Mouse (Mus musculus): ENCODE measurements around the gene Chst15. TPM values are rescaled to one million over a fixed set of nuclear protein-coding genes. Genes with fewer than 3 reads are reported as not detected.

Chst15 gene
- polyA plus RNA-seq, 1 experiment from 2014 or later, result 25.5 TPM

GRCm38 (mm10) chr7:132356881-132357840 is 40.1 kb upstream of the Chst15 start:
- WGBS, result 38% methylated on average over 10 of the region's 10 CpGs
- H3K27me3 ChIP-seq (ENCODE audit: control insufficient read depth, insufficient read depth, low read length), result no peaks in the 10 kb centered on the region
- H3K4me1 ChIP-seq (replicated peaks; ENCODE audit: control insufficient read depth, insufficient read depth, low read length), result 0 out of 2 replicates have a peak, but pooled peaks cover 2% of the 10 kb centered on the region
- no peaks in the 10 kb centered on the region for H3K36me3 ChIP-seq (ENCODE audit: control insufficient read depth, insufficient read depth, low read length)
- no peak overlapping the region for H3K4me2 ChIP-seq (replicated peaks; ENCODE audit: low read depth, low read length)
- ATAC-seq (ENCODE audit: low FRiP score) (no peak), DNase-seq (ENCODE audit: low spot score) (no peak)
- H3K9ac ChIP-seq (ENCODE audit: low read depth, low read length), result no peak overlapping the region
- no peak overlapping the region for H3K27ac ChIP-seq (ENCODE audit: low read depth, low read length)
- H3K9me3 ChIP-seq (ENCODE audit: control insufficient read depth, low read length), result no peaks in the 10 kb centered on the region
- no peak overlapping the region for H3K4me3 ChIP-seq (ENCODE audit: low read depth, low read length)

DNA sequence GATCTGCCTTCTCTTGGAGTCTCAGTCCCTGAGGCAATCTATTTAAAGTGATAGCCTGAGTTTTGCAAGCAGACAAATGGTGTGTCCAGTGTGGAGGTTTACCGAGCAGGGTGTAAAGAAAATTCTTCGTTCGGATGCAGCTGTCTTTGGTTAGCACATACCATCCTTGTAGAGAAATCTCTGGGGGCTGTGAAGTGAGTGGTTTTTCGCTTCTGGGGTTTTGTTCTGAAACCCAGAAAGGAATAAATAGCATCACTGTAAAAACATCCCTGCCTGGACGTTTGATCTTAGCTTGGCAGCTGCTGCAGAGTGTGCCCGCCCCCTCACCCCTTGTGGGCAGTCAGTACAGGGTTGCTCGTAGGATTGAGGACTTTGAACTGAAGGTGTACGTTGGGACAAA is 39.2 kb upstream of the Chst15 start:
- Histone ChIP-seq H3K4me1 (replicated peaks; ENCODE audit: control insufficient read depth, insufficient read depth, low read length) (0 out of 2 replicates have a peak, but pooled peaks cover 2% of the 10 kb centered on the region), H3K9ac (ENCODE audit: low read depth, low read length) (no peak overlapping the region), H3K4me3 (ENCODE audit: low read depth, low read length) (no peak overlapping the region), H3K27ac (ENCODE audit: low read depth, low read length) (no peak overlapping the region), H3K4me2 (replicated peaks; ENCODE audit: low read depth, low read length) (no peak overlapping the region), H3K9me3 (ENCODE audit: control insufficient read depth, low read length) (no peaks in the 10 kb centered on the region), H3K36me3 (ENCODE audit: control insufficient read depth, insufficient read depth, low read length) (no peaks in the 10 kb centered on the region), H3K27me3 (ENCODE audit: control insufficient read depth, insufficient read depth, low read length) (no peaks in the 10 kb centered on the region)
- ATAC-seq (ENCODE audit: low FRiP score), result no peak
- no peak for DNase-seq (ENCODE audit: low spot score)
- WGBS, result 15% methylated on average over 8 of the region's 8 CpGs

- Histone ChIP-seq H3K27ac (ENCODE audit: low read depth, low read length) (no peak overlapping the region), H3K4me2 (replicated peaks; ENCODE audit: low read depth, low read length) (no peak overlapping the region), H3K27me3 (ENCODE audit: control insufficient read depth, insufficient read depth, low read length) (no peaks in the 10 kb centered on the region), H3K4me1 (replicated peaks; ENCODE audit: control insufficient read depth, insufficient read depth, low read length) (0 out of 2 replicates have a peak, but pooled peaks cover 2% of the 10 kb centered on the region), H3K36me3 (ENCODE audit: control insufficient read depth, insufficient read depth, low read length) (no peaks in the 10 kb centered on the region), H3K9ac (ENCODE audit: low read depth, low read length) (no peak overlapping the region), H3K9me3 (ENCODE audit: control insufficient read depth, low read length) (no peaks in the 10 kb centered on the region), H3K4me3 (ENCODE audit: low read depth, low read length) (no peak overlapping the region)
- 73% methylated on average over 6 of the region's 6 CpGs for WGBS
- DNase-seq (ENCODE audit: low spot score), result no peak
- ATAC-seq (ENCODE audit: low FRiP score), result no peak
These were observed 38.7 kb upstream of the Chst15 start for GRCm38 (mm10) chr7:132355767-132356166.

DNA sequence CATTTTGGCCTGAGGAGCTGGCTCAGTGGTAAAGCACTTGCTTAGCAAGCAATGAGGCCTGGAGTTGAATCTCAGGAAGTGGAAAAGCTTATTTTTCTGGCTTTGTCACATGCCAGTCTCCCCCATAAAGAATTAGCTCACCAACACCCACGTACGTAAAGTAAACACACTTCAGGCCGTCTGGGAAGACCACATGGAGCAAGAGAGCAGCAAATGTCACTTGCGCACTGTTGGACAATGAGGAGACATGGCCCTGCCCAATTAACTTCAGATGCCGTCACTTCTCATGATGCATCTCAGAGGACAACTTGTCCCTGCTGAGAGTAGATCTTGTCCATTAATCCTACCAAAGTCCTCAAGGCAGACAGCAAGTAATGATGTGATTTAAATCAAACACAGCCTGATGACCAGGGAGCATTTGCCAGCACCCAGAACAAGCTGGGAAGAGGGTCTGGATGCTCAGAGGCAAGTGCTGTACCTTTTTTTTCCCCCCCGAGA is 32.1 kb upstream of the Chst15 start:
- WGBS, result 74% methylated on average over 6 of the region's 6 CpGs
- no peak for ATAC-seq (ENCODE audit: low FRiP score)
- no peak overlapping the region for H3K4me3 ChIP-seq (ENCODE audit: low read depth, low read length)
- no peak overlapping the region for H3K4me2 ChIP-seq (replicated peaks; ENCODE audit: low read depth, low read length)
- peaks cover 5% of the 10 kb centered on the region; the same call in 1 of the 2 replicates for H3K4me1 ChIP-seq (replicated peaks; ENCODE audit: control insufficient read depth, insufficient read depth, low read length)
- no peaks in the 10 kb centered on the region for H3K36me3 ChIP-seq (ENCODE audit: control insufficient read depth, insufficient read depth, low read length)
- H3K27me3 ChIP-seq (ENCODE audit: control insufficient read depth, insufficient read depth, low read length), result no peaks in the 10 kb centered on the region
- no peak overlapping the region for H3K27ac ChIP-seq (ENCODE audit: low read depth, low read length)
- no peak overlapping the region for H3K9ac ChIP-seq (ENCODE audit: low read depth, low read length)
- DNase-seq (ENCODE audit: low spot score), result no peak
- H3K9me3 ChIP-seq (ENCODE audit: control insufficient read depth, low read length), result no peaks in the 10 kb centered on the region

- Histone ChIP-seq H3K27ac (ENCODE audit: low read depth, low read length) (no peak overlapping the region), H3K4me2 (replicated peaks; ENCODE audit: low read depth, low read length) (no peak overlapping the region), H3K27me3 (ENCODE audit: control insufficient read depth, insufficient read depth, low read length) (no peaks in the 10 kb centered on the region), H3K4me3 (ENCODE audit: low read depth, low read length) (no peak overlapping the region), H3K36me3 (ENCODE audit: control insufficient read depth, insufficient read depth, low read length) (no peaks in the 10 kb centered on the region), H3K9ac (ENCODE audit: low read depth, low read length) (no peak overlapping the region), H3K9me3 (ENCODE audit: control insufficient read depth, low read length) (no peaks in the 10 kb centered on the region), H3K4me1 (replicated peaks; ENCODE audit: control insufficient read depth, insufficient read depth, low read length) (peaks cover 5% of the 10 kb centered on the region; the same call in 1 of the 2 replicates)
- DNase-seq (ENCODE audit: low spot score) (no peak), ATAC-seq (ENCODE audit: low FRiP score) (no peak)
- 82% methylated on average over 9 of the region's 9 CpGs for WGBS
These were observed 30.4 kb upstream of the Chst15 start for GRCm38 (mm10) chr7:132347273-132348045.

GRCm38 (mm10) chr7:132345526-132346070 is 28.6 kb upstream of the Chst15 start:
- Histone ChIP-seq H3K4me1 (replicated peaks; ENCODE audit: control insufficient read depth, insufficient read depth, low read length) (peaks cover 5% of the 10 kb centered on the region; the same call in 1 of the 2 replicates), H3K9ac (ENCODE audit: low read depth, low read length) (no peak overlapping the region), H3K27ac (ENCODE audit: low read depth, low read length) (no peak overlapping the region), H3K27me3 (ENCODE audit: control insufficient read depth, insufficient read depth, low read length) (no peaks in the 10 kb centered on the region), H3K36me3 (ENCODE audit: control insufficient read depth, insufficient read depth, low read length) (no peaks in the 10 kb centered on the region), H3K4me2 (replicated peaks; ENCODE audit: low read depth, low read length) (no peak overlapping the region), H3K9me3 (ENCODE audit: control insufficient read depth, low read length) (no peaks in the 10 kb centered on the region), H3K4me3 (ENCODE audit: low read depth, low read length) (no peak overlapping the region)
- 78% methylated on average over 5 of the region's 5 CpGs for WGBS
- ATAC-seq (ENCODE audit: low FRiP score), result no peak
- no peak for DNase-seq (ENCODE audit: low spot score)

- WGBS, result 76% methylated on average over 4 of the region's 4 CpGs
- peaks cover 5% of the 10 kb centered on the region; the same call in 1 of the 2 replicates for H3K4me1 ChIP-seq (replicated peaks; ENCODE audit: control insufficient read depth, insufficient read depth, low read length)
These were observed 27.6 kb upstream of the Chst15 start for GRCm38 (mm10) chr7:132344606-132345005.

GRCm38 (mm10) chr7:132343900-132344299 is 26.9 kb upstream of the Chst15 start:
- H3K9me3 ChIP-seq (ENCODE audit: control insufficient read depth, low read length), result no peaks in the 10 kb centered on the region
- 91% methylated on average over 2 of the region's 2 CpGs for WGBS
- no peak overlapping the region for H3K4me3 ChIP-seq (ENCODE audit: low read depth, low read length)
- H3K27ac ChIP-seq (ENCODE audit: low read depth, low read length), result no peak overlapping the region
- no peaks in the 10 kb centered on the region for H3K36me3 ChIP-seq (ENCODE audit: control insufficient read depth, insufficient read depth, low read length)
- H3K9ac ChIP-seq (ENCODE audit: low read depth, low read length), result no peak overlapping the region
- ATAC-seq (ENCODE audit: low FRiP score), result no peak
- H3K27me3 ChIP-seq (ENCODE audit: control insufficient read depth, insufficient read depth, low read length), result no peaks in the 10 kb centered on the region
- DNase-seq (ENCODE audit: low spot score), result no peak
- H3K4me1 ChIP-seq (replicated peaks; ENCODE audit: control insufficient read depth, insufficient read depth, low read length), result peaks cover 5% of the 10 kb centered on the region; the same call in 1 of the 2 replicates
- no peak overlapping the region for H3K4me2 ChIP-seq (replicated peaks; ENCODE audit: low read depth, low read length)

More at GRCm38 (mm10) chr7:132344606-132345005, 27.6 kb upstream of the Chst15 start:
- Histone ChIP-seq H3K4me2 (replicated peaks; ENCODE audit: low read depth, low read length) (no peak overlapping the region), H3K4me3 (ENCODE audit: low read depth, low read length) (no peak overlapping the region), H3K9ac (ENCODE audit: low read depth, low read length) (no peak overlapping the region), H3K36me3 (ENCODE audit: control insufficient read depth, insufficient read depth, low read length) (no peaks in the 10 kb centered on the region), H3K9me3 (ENCODE audit: control insufficient read depth, low read length) (no peaks in the 10 kb centered on the region), H3K27me3 (ENCODE audit: control insufficient read depth, insufficient read depth, low read length) (no peaks in the 10 kb centered on the region), H3K27ac (ENCODE audit: low read depth, low read length) (no peak overlapping the region)
- ATAC-seq (ENCODE audit: low FRiP score) (no peak), DNase-seq (ENCODE audit: low spot score) (no peak)

Measured in hindbrain, embryonic 11.5 days (tissue).